Mouse (Mus musculus): ENCODE results near the gene Hyal3. TPM values are rescaled to one million over a fixed set of nuclear protein-coding genes. Genes with fewer than 3 reads are reported as not detected.
"Not testable (repeated sequence)": the region's sequence is repeated elsewhere in the genome, so short reads cannot be mapped to it uniquely, and the experiment has no call there.

Gene Hyal3
- polyA plus RNA-seq, 1 experiment from 2014 or later, result 1.7 TPM

- Histone ChIP-seq H3K9me3 (no peaks in the 10 kb centered on the region), H3K36me3 (peaks cover 44% of the 10 kb centered on the region), H3K9ac (peak within 1 kb of the TSS; percentile 83), H3K27ac (peak within 1 kb of the TSS; percentile 89), H3K4me3 (peak within 1 kb of the TSS; percentile 73), H3K4me1 (peaks cover 59% of the 10 kb centered on the region), H3K4me2 (replicated peaks) (peak within 1 kb of the TSS; percentile 89), H3K27me3 (no peaks in the 10 kb centered on the region)
- no peak for ATAC-seq (ENCODE audit: low FRiP score, low read depth)
- 8% methylated on average over 18 of the region's 18 CpGs for WGBS
These were observed 12.8 kb upstream of the Hyal3 start, which contains the start of gene Hyal2 for GRCm38 (mm10) chr9:107567702-107568319. Gene Hyal2, plus strand, starts transcription at chr9:107567945.

GRCm38 (mm10) chr9:107568331-107569261 is 12.0 kb upstream of the Hyal3 start:
- H3K4me1 ChIP-seq, result peaks cover 56% of the 10 kb centered on the region
- peak overlapping the region; percentile 73 for H3K4me3 ChIP-seq
- peak; percentile 89 for ATAC-seq (ENCODE audit: low FRiP score, low read depth)
- no peaks in the 10 kb centered on the region for H3K9me3 ChIP-seq
- peaks cover 52% of the 10 kb centered on the region for H3K36me3 ChIP-seq
- H3K27ac ChIP-seq, result peak overlapping the region; percentile 89
- H3K9ac ChIP-seq, result peak overlapping the region; percentile 83
- under 1% methylated on average over 41 of the region's 41 CpGs for whole genome bisulfite sequencing
- H3K27me3 ChIP-seq, result no peaks in the 10 kb centered on the region
- H3K4me2 ChIP-seq (replicated peaks), result peak overlapping the region; percentile 89

GRCm38 (mm10) chr9:107569270-107569669 is 11.3 kb upstream of the Hyal3 start:
- H3K9ac ChIP-seq, result peak overlapping the region; percentile 83
- ATAC-seq (ENCODE audit: low FRiP score, low read depth), result peak; percentile 51
- WGBS, result under 1% methylated on average over 23 of the region's 23 CpGs

GRCm38 (mm10) chr9:107570016-107570415 is 10.6 kb upstream of the Hyal3 start:
- H3K36me3 ChIP-seq, result peaks cover 56% of the 10 kb centered on the region
- peaks cover 48% of the 10 kb centered on the region for H3K4me1 ChIP-seq
- peak overlapping the region; percentile 73 for H3K4me3 ChIP-seq
- peak overlapping the region; percentile 83 for H3K9ac ChIP-seq
- H3K9me3 ChIP-seq, result no peaks in the 10 kb centered on the region
- H3K27ac ChIP-seq, result peak overlapping the region; percentile 89
- ATAC-seq (ENCODE audit: low FRiP score, low read depth), result no peak
- peak overlapping the region; percentile 89 for H3K4me2 ChIP-seq (replicated peaks)
- WGBS, result 36% methylated on average over 13 of the region's 13 CpGs
- H3K27me3 ChIP-seq, result no peaks in the 10 kb centered on the region

More at GRCm38 (mm10) chr9:107569270-107569669, 11.3 kb upstream of the Hyal3 start:
- Histone ChIP-seq H3K9me3 (no peaks in the 10 kb centered on the region), H3K27ac (peak overlapping the region; percentile 89), H3K27me3 (no peaks in the 10 kb centered on the region), H3K4me1 (peaks cover 49% of the 10 kb centered on the region), H3K4me3 (peak overlapping the region; percentile 73), H3K36me3 (peaks cover 56% of the 10 kb centered on the region), H3K4me2 (replicated peaks) (peak overlapping the region; percentile 89)

- Histone ChIP-seq H3K9ac (peak overlapping the region; percentile 83), H3K4me1 (peaks cover 50% of the 10 kb centered on the region), H3K9me3 (no peaks in the 10 kb centered on the region), H3K36me3 (peaks cover 50% of the 10 kb centered on the region), H3K4me3 (peak overlapping the region; percentile 73), H3K27ac (0 out of 2 replicates have a peak overlapping the region, but pooled peaks have one; percentile 89), H3K27me3 (no peaks in the 10 kb centered on the region), H3K4me2 (replicated peaks) (peak overlapping the region; percentile 89)
- 93% methylated on average over 21 of the region's 21 CpGs for WGBS
- ATAC-seq (ENCODE audit: low FRiP score, low read depth), result no peak
These were observed 9.8 kb upstream of the Hyal3 start for GRCm38 (mm10) chr9:107570845-107571244.

GRCm38 (mm10) chr9:107571534-107572326 is 8.9 kb upstream of the Hyal3 start:
- Histone ChIP-seq H3K4me3 (peak overlapping the region; percentile 73), H3K9me3 (no peaks in the 10 kb centered on the region), H3K27ac (no peak overlapping the region), H3K4me1 (peaks cover 56% of the 10 kb centered on the region), H3K9ac (peak overlapping the region; percentile 83; the same call in 1 of the 2 replicates), H3K27me3 (no peaks in the 10 kb centered on the region), H3K36me3 (peaks cover 47% of the 10 kb centered on the region), H3K4me2 (replicated peaks) (peak overlapping the region; percentile 89)
- WGBS, result 95% methylated on average over 22 of the region's 22 CpGs
- no peak for ATAC-seq (ENCODE audit: low FRiP score, low read depth)

GRCm38 (mm10) chr9:107572327-107572662 is 8.3 kb upstream of the Hyal3 start:
- no peaks in the 10 kb centered on the region for H3K27me3 ChIP-seq
- no peak overlapping the region for H3K4me3 ChIP-seq
- peaks cover 56% of the 10 kb centered on the region for H3K4me1 ChIP-seq

GRCm38 (mm10) chr9:107573774-107574173 is 6.8 kb upstream of the Hyal3 start:
- H3K36me3 ChIP-seq, result peaks cover 47% of the 10 kb centered on the region
- not testable (repeated sequence) for H3K4me2 ChIP-seq (replicated peaks); ATAC-seq (ENCODE audit: low FRiP score, low read depth); H3K27me3 ChIP-seq; H3K9ac ChIP-seq; H3K4me3 ChIP-seq; H3K9me3 ChIP-seq; H3K27ac ChIP-seq
- WGBS, result 87% methylated on average over 6 of the region's 6 CpGs
- peaks cover 56% of the 10 kb centered on the region for H3K4me1 ChIP-seq

More at GRCm38 (mm10) chr9:107572327-107572662, 8.3 kb upstream of the Hyal3 start:
- H3K4me2 ChIP-seq (replicated peaks), result no peak overlapping the region
- H3K9me3 ChIP-seq, result no peaks in the 10 kb centered on the region
- 94% methylated on average over 2 of the region's 2 CpGs for WGBS
- ATAC-seq (ENCODE audit: low FRiP score, low read depth), result no peak
- no peak overlapping the region for H3K9ac ChIP-seq
- H3K36me3 ChIP-seq, result peaks cover 47% of the 10 kb centered on the region
- no peak overlapping the region for H3K27ac ChIP-seq

- Histone ChIP-seq H3K9ac (no peak overlapping the region), H3K4me2 (replicated peaks) (peak overlapping the region; percentile 70; the same call in 1 of the 2 replicates), H3K4me3 (no peak overlapping the region), H3K36me3 (peaks cover 41% of the 10 kb centered on the region), H3K27me3 (no peaks in the 10 kb centered on the region), H3K9me3 (no peaks in the 10 kb centered on the region), H3K27ac (peak overlapping the region; percentile 71; the same call in 1 of the 2 replicates), H3K4me1 (peaks cover 61% of the 10 kb centered on the region)
- ATAC-seq (ENCODE audit: low FRiP score, low read depth), result no peak
- 76% methylated on average over 14 of the region's 14 CpGs for WGBS
These were observed 4.8 kb upstream of the Hyal3 start for GRCm38 (mm10) chr9:107575579-107576356.

- Histone ChIP-seq H3K27ac (peak within 1 kb of the TSS; percentile 71), H3K4me2 (replicated peaks) (peak within 1 kb of the TSS; percentile 70), H3K4me3 (peak within 1 kb of the TSS; percentile 46), H3K9me3 (no peaks in the 10 kb centered on the region), H3K36me3 (peaks cover 33% of the 10 kb centered on the region), H3K27me3 (no peaks in the 10 kb centered on the region), H3K9ac (peak within 1 kb of the TSS; percentile 67), H3K4me1 (peaks cover 60% of the 10 kb centered on the region)
- peak; percentile 66 for ATAC-seq (ENCODE audit: low FRiP score, low read depth)
- 17% methylated on average over 16 of the region's 16 CpGs for WGBS
These were observed 4.1 kb upstream of the Hyal3 start, which contains the start of gene Hyal1 for GRCm38 (mm10) chr9:107576357-107577107. Gene Hyal1, plus strand, starts transcription at chr9:107576927.
